Mouse (Mus musculus) limb, embryonic 11.5 days (tissue): ENCODE measurements at regions not wholly inside any gene's neighbourhood (a gene's known extent, or its start where the extent isn't known, plus 50 kb on each side); places are given as distances from the start of the nearest gene placed in this dataset.

Experiments
- ATAC-seq: fragments of 200-750 bp; cut with Nextera tagmentation; 2 replicates; pipeline ENCODE4 v1.8.0; 2017; ENCODE audit warnings: low read depth; ENCODE audit not compliant: insufficient number of reproducible peaks, low FRiP score, low TSS enrichment
- DNase-seq: peaks from one replicate; pipeline ENCODE4 v3.0.0-alpha.2; 2015; ENCODE audit warnings: low spot score
- H3K27ac ChIP-seq: fragments of 300-500 bp; sonication (generic); replicated peaks from 2 replicates; pipeline ENCODE4 v1.5.1; 2014; ENCODE audit warnings: low read depth, mild to moderate bottlenecking, low read length
- H3K27me3 ChIP-seq: fragments of 300-500 bp; sonication (generic); 2 replicates; pipeline ENCODE4 v1.6.1; 2014; ENCODE audit warnings: mild to moderate bottlenecking, low read length, mixed read lengths; ENCODE audit not compliant: control insufficient read depth, insufficient read depth
- H3K36me3 ChIP-seq: fragments of 300-500 bp; sonication (generic); 2 replicates; pipeline ENCODE4 v1.6.1; 2014; ENCODE audit warnings: mild to moderate bottlenecking, low read length, moderate library complexity, mixed read lengths; ENCODE audit not compliant: control insufficient read depth, insufficient read depth
- H3K4me1 ChIP-seq: fragments of 300-500 bp; sonication (generic); 2 replicates; pipeline ENCODE4 v1.6.1; 2014; ENCODE audit warnings: low read length, mixed read lengths; ENCODE audit not compliant: control insufficient read depth, insufficient read depth
- H3K4me2 ChIP-seq: fragments of 300-500 bp; sonication (generic); 2 replicates; pipeline ENCODE4 v1.6.1; 2014; ENCODE audit warnings: low read depth, mild to moderate bottlenecking, moderate library complexity; ENCODE audit not compliant: severe bottlenecking
- H3K4me3 ChIP-seq: fragments of 300-500 bp; sonication (generic); 2 replicates; pipeline ENCODE4 v1.5.1; 2014; ENCODE audit warnings: low read depth, low read length
- H3K9ac ChIP-seq: fragments of 300-500 bp; sonication (generic); 2 replicates; pipeline ENCODE4 v1.6.1; 2014; ENCODE audit warnings: mild to moderate bottlenecking, low read length
- H3K9me3 ChIP-seq: fragments of 300-500 bp; sonication (generic); 2 replicates; pipeline ENCODE4 v1.6.1; 2016; ENCODE audit warnings: low read length; ENCODE audit not compliant: control insufficient read depth
- WGBS: fragments of 180-500 bp; shearing (Covaris S2); extraction: QIAGEN DNeasy Blood & Tissue Kit; methylation state at CpG from one replicate; pipeline ENCODE4 v1.1.7; 2014; 5-methylcytosine and 5-hydroxymethylcytosine counted together

GRCm38 (mm10) chr6:139248920-139249547 lies 252.7 kb downstream of the Rergl start:
- H3K9ac ChIP-seq = no peak overlapping the region
- no peaks in the 10 kb centered on the region for H3K36me3 ChIP-seq
- H3K9me3 ChIP-seq = no peaks in the 10 kb centered on the region
- DNase-seq (peak; percentile 80), ATAC-seq (peak; percentile 71; the same call in 1 of the 2 replicates)
- H3K4me1 ChIP-seq = no peaks in the 10 kb centered on the region
- H3K27ac ChIP-seq = no peak overlapping the region
- no peak overlapping the region for H3K4me3 ChIP-seq
- WGBS = 38% methylated on average over 11 of the region's 11 CpGs
- no peaks in the 10 kb centered on the region for H3K27me3 ChIP-seq
- H3K4me2 ChIP-seq = no peak overlapping the region

GRCm38 (mm10) chr6:139226127-139226526 lies 275.6 kb downstream of the Rergl start:
- Histone ChIP-seq H3K9me3 (no peaks in the 10 kb centered on the region), H3K9ac (no peak overlapping the region), H3K4me3 (no peak overlapping the region), H3K4me2 (no peak overlapping the region), H3K36me3 (no peaks in the 10 kb centered on the region), H3K4me1 (no peaks in the 10 kb centered on the region), H3K27me3 (no peaks in the 10 kb centered on the region), H3K27ac (no peak overlapping the region)
- no peak for DNase-seq
- ATAC-seq = no peak
- WGBS = 82% methylated on average over 1 of the region's 1 CpGs

GRCm38 (mm10) chr6:139214488-139214887 lies 287.3 kb downstream of the Rergl start:
- no peaks in the 10 kb centered on the region for H3K9me3 ChIP-seq
- H3K4me1 ChIP-seq = no peaks in the 10 kb centered on the region
- no peak overlapping the region for H3K4me3 ChIP-seq
- H3K27me3 ChIP-seq = no peaks in the 10 kb centered on the region
- no peak overlapping the region for H3K4me2 ChIP-seq
- ATAC-seq (no peak), DNase-seq (no peak)
- 82% methylated on average over 3 of the region's 3 CpGs for WGBS
- H3K27ac ChIP-seq = no peak overlapping the region
- H3K36me3 ChIP-seq = no peaks in the 10 kb centered on the region
- no peak overlapping the region for H3K9ac ChIP-seq

DNA sequence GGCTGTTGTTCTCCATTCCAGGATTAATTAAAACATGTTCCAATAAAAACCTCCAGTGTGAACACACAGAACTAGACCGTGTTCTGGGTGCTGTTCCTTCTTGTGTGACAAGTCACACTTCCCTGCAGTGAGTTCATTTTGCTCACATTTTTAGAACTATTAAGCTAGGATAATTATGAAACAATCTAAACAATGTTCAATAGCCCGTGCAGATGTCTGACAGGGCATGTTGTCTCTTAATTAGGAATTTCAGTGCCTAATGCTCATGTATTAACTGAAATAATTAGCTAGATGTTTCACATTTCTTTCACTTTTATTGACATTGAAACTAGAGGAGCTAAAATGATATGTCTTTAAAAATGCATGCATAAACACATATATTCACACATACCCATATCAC lies 291.5 kb downstream of the Rergl start:
- H3K36me3 ChIP-seq = no peaks in the 10 kb centered on the region
- no peak for ATAC-seq
- H3K27ac ChIP-seq = no peak overlapping the region
- H3K4me1 ChIP-seq = no peaks in the 10 kb centered on the region
- H3K27me3 ChIP-seq = no peaks in the 10 kb centered on the region
- no peaks in the 10 kb centered on the region for H3K9me3 ChIP-seq
- H3K4me3 ChIP-seq = no peak overlapping the region
- H3K9ac ChIP-seq = no peak overlapping the region
- no peak for DNase-seq
- no peak overlapping the region for H3K4me2 ChIP-seq
- WGBS = 71% methylated on average over 2 of the region's 2 CpGs

DNA sequence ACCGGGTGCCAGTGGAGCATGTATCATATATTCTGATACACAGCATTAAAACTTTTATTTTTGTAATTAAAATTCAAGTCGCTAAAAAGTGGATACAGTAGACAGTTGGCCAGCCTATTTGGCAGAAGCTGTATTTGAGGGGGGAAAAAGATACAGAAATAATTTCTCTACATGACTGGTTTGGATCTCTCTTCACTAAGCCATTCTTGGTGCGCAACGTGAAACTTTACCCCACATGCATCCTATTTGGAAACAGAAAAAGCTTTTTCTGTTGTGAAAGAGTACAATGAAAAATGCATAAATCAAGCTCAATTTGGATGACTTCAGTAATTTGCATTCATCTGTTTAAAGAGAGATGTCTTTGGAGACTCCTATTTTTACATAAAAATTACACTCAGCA lies 303.2 kb downstream of the Rergl start:
- DNase-seq (no peak), ATAC-seq (no peak)
- H3K4me1 ChIP-seq = no peaks in the 10 kb centered on the region
- no peaks in the 10 kb centered on the region for H3K27me3 ChIP-seq
- H3K4me2 ChIP-seq = no peak overlapping the region
- H3K4me3 ChIP-seq = no peak overlapping the region
- no peak overlapping the region for H3K9ac ChIP-seq
- H3K36me3 ChIP-seq = no peaks in the 10 kb centered on the region
- H3K27ac ChIP-seq = no peak overlapping the region
- H3K9me3 ChIP-seq = no peaks in the 10 kb centered on the region
- 89% methylated on average over 4 of the region's 4 CpGs for WGBS

- H3K4me1 ChIP-seq = no peaks in the 10 kb centered on the region
- DNase-seq (no peak), ATAC-seq (no peak)
- H3K4me3 ChIP-seq = no peak overlapping the region
- H3K9ac ChIP-seq = no peak overlapping the region
- WGBS = 66% methylated on average over 8 of the region's 8 CpGs
- H3K27ac ChIP-seq = no peak overlapping the region
- H3K9me3 ChIP-seq = no peaks in the 10 kb centered on the region
- no peaks in the 10 kb centered on the region for H3K27me3 ChIP-seq
- no peaks in the 10 kb centered on the region for H3K36me3 ChIP-seq
- no peak overlapping the region for H3K4me2 ChIP-seq
Measured at GRCm38 (mm10) chr6:139186431-139186830, 315.3 kb downstream of the Rergl start.

- DNase-seq = no peak
- WGBS = 89% methylated on average over 6 of the region's 6 CpGs
Measured at GRCm38 (mm10) chr6:139160352-139160751, 341.4 kb downstream of the Rergl start.

DNA sequence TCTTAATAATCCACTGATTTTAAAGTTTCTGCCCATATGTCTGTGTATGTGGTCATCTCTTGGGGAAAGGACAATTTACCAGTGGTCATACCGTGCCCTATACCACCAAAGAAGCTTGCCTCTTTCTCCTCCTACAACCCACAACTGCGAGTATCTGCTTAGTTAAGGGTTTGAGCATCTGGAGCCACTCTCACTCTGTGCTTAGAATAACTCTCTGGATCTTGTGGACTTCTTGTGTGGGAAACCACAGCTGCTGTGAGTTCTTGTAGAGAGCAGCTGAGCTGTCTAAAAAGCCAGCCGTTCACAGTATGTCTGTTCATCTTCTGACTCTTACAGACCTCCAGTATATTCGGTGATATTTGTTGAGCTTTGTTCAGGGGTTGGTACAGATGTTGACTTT lies 342.0 kb downstream of the Rergl start:
- 87% methylated on average over 4 of the region's 4 CpGs for WGBS
- H3K27me3 ChIP-seq = no peaks in the 10 kb centered on the region

More at GRCm38 (mm10) chr6:139160352-139160751, 341.4 kb downstream of the Rergl start:
- Histone ChIP-seq H3K9me3 (no peaks in the 10 kb centered on the region), H3K4me2 (no peak overlapping the region), H3K36me3 (no peaks in the 10 kb centered on the region), H3K27me3 (no peaks in the 10 kb centered on the region), H3K27ac (no peak overlapping the region), H3K4me3 (no peak overlapping the region), H3K4me1 (no peaks in the 10 kb centered on the region), H3K9ac (no peak overlapping the region)
- ATAC-seq = no peak

DNA sequence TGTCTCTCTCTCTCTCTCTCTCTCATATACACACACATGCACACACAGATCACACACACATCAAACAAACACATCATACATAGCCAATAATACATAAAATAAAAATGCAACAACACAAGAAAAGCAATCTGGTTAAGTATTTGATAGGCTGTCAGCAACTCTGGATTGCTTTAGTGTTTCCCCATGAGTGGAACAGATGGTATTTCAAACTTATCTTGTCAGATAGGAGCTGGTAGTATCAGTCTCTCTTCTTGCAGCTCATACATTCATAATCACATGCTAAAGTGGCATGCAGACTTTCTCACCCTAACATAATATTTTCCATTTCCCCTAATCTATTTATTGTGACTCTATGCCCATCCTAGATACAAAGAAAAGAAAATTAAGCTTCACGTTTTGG lies 347.0 kb downstream of the Rergl start:
- Histone ChIP-seq H3K4me1 (no peaks in the 10 kb centered on the region), H3K27ac (no peak overlapping the region), H3K9me3 (no peaks in the 10 kb centered on the region), H3K4me3 (no peak overlapping the region), H3K9ac (no peak overlapping the region), H3K27me3 (no peaks in the 10 kb centered on the region), H3K36me3 (no peaks in the 10 kb centered on the region), H3K4me2 (no peak overlapping the region)
- no peak for DNase-seq
- WGBS = 83% methylated on average over 1 of the region's 1 CpGs
- ATAC-seq = no peak

More for the DNA sequence above, 342.0 kb downstream of the Rergl start:
- Histone ChIP-seq H3K9me3 (no peaks in the 10 kb centered on the region), H3K4me2 (no peak overlapping the region), H3K4me3 (no peak overlapping the region), H3K27ac (no peak overlapping the region), H3K4me1 (no peaks in the 10 kb centered on the region), H3K9ac (no peak overlapping the region), H3K36me3 (no peaks in the 10 kb centered on the region)
- DNase-seq = no peak
- no peak for ATAC-seq
